Mouse (Mus musculus) activated CD4-positive, CD25-positive, alpha-beta regulatory T cell, adult 4 months (primary cell): ENCODE data around the gene Hist1h4k. TPM values are rescaled to one million over a fixed set of nuclear protein-coding genes. Genes with fewer than 3 reads are reported as not detected.

ENCODE experiments used
- ATAC-seq: one replicate; pipeline ENCODE4 v1.8.0; 2017
- polyA plus RNA-seq, 2 experiments: library from polyadenylated mRNA; unstranded; fragments of 100-300 nt; shearing (Covaris generic); gene quantifications; one replicate each; pipeline ENCODE4 v1.2.1; 2017

The Hist1h4k gene
- polyA plus RNA-seq, 2 experiments from 2014 or later: 4.8 to 6.3 TPM

DNA sequence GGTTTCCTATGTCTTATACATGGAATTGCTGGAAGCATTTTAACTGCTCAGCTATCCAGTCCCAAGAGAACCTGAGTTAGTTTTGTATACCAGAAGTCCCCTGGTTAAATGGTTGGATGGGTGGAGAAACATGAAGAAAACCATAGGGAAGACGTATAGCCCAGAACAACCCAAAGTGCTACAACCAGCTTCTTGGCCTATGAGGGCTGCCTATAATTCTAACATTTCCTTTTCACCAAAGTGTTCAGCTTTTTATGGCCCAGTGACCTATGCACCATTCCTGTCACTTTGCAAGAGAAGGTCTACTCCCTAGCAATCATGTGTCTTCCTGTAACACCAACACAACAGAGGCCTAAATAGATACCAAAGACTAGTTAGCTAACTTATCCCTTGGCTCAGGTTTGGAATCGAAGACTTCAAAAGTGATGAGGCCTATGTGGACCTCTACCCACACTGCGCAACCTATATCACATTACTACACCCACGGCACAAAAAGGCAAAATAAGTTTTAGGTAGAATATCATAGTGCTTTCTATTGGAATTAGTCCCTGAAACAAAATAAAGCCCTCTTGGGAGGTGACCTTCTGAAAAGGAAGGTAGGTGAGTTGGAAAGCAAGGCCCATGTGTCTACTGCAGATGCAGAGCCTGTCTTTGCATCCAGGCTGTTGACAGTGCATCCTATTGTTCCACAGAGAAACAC, 31.8 kb downstream of the Hist1h4k start:
- ATAC-seq: no peak

DNA sequence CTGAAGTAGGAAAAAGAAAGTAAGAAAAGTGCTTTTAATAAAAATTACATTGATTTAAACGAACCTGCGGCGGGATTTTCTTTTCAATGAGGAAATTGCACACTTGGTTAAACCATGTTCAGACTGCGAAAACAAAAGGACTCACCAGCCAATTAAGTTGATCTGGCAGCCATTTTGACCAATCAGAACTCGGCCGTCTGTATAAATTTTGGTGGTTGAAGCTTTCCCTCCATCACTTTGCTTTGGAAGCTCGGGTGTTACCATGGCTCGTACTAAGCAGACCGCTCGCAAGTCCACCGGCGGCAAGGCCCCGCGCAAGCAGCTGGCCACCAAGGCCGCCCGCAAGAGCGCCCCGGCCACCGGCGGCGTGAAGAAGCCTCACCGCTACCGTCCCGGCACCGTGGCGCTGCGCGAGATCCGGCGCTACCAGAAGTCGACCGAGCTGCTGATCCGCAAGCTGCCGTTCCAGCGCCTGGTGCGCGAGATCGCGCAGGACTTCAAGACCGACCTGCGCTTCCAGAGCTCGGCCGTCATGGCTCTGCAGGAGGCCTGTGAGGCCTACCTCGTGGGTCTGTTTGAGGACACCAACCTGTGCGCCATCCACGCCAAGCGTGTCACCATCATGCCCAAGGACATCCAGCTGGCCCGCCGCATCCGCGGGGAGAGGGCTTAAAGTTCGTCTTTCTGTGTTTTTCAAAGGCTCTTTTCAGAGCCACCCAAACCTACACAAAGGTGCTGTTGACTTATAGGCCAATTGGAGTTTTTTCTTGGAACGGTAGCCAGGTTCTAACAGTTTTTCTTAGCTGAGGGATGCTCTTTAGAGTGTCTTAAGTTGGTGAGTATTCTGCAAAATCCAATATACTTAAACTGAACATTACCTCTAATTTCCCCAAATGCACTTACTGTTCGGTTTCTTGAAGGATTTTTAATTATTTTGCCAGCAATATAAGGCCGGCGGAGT, 32.6 kb downstream of the Hist1h4k start, which contains the start of gene Hist1h3h:
Hist1h3h (plus strand) TSS at position 263 of the 961 bp plus-strand sequence.
- ATAC-seq: peak; percentile 47

DNA sequence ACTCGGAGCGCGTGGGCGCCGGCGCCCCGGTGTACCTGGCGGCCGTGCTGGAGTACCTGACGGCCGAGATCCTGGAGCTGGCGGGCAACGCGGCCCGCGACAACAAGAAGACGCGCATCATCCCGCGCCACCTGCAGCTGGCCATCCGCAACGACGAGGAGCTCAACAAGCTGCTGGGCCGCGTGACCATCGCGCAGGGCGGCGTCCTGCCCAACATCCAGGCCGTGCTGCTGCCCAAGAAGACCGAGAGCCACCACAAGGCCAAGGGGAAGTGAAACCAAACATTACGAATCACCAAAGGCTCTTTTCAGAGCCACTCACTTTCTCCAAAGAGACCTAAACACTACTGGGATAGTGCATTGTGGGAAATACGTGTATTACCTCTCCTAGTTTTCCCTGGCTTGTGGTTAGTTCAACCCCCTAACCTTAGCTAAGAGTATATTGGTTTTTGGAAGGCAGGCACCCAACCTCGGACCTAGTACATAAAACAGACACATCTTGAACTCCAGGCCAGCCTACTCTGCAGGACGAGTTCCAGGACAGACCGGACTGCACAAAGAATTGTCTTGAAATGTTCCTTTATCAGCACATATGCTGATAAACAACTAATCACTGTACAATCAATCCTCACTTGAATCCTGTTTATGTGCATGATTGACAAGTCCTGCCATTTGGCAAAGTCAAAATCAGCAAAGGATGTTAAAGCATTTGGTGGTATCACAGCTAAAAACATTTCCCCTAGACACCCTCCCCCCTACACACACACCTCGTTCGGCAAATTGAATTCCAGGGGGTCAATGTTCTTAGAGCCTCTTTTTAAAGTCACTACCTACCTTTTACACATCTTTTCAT, 33.5 kb downstream of the Hist1h4k start:
- peak; percentile 3 for ATAC-seq

DNA sequence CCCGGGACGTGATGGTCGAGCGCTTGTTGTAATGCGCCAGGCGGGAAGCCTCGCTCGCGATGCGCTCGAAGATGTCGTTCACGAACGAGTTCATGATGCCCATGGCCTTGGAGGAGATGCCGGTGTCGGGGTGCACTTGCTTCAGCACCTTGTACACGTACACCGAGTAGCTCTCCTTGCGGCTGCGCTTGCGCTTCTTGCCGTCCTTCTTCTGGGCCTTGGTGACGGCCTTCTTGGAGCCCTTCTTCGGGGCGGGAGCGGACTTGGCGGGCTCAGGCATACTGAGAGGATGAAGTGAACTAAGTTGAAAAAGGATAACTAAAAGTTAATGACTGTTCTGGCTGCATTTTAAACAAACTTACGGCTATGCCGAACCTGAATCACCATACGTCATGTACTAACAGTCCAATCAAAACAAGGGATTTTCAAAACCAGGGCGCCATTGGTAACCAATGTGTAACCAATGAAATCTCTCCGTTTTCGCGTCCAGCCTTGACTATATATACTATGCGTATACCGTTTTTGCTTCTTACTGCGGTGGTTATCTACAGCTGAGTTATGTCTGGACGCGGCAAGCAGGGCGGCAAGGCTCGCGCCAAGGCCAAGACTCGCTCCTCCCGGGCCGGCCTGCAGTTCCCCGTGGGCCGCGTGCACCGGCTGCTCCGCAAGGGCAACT, 34.3 kb downstream of the Hist1h4k start, which contains the start of the genes Hist1h2bl and Hist1h2ai:
Hist1h2bl (minus strand) TSS at position 280 of the 676 bp plus-strand sequence.
Hist1h2ai (plus strand) TSS at position 559 of the 676 bp plus-strand sequence.
- peak; percentile 90 for ATAC-seq

DNA sequence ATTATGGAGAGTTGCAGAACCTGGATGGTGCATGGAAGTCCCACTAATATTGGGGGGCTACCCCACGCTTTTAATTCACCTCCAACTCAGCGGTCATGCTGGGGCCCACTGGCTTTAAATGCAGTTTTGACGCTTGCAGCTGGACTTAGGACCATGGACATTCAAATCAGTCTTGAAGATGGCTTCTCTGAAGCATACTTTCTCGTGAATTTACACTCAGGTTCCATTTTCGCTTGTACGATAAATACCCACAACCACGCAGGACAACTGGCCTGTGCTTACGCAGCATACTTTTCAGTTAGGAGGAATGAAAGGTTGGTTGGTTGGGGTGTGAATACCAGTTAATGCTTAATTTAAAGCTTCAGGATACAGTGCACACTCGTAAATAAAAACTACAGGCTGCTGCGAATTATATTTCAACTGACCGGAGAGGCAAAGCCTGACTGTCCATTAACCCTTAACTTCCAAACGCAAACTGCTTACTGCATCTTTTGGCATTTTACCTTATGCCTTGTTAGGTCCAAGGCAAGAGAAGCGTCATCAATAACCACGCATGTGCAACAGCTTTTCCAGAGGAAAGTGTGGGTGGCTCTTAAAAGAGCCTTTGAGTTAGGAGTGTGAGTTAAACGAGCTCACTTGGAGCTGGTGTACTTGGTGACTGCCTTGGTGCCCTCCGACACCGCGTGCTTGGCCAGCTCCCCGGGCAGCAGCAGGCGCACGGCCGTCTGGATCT, 35.0 kb downstream of the Hist1h4k start:
- ATAC-seq: no peak

DNA sequence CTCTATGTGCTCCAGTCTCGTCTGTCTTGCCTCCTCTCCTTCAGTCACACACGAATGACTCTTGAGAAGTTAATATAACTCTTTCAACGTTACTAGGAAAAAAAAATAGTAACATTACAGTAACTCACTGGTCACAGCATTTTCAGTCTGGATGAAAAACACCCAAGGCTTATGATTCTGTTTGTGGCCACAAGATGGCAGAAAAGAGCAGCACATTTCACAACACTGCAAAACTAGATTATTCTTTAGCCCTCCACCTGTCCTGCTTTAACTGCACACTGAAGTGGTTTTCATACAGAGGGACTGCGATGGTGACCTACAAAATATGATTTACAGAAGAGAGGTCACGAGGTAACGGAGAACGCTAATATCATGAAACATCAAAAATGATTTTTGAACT, 35.6 kb downstream of the Hist1h4k start:
- ATAC-seq: no peak

DNA sequence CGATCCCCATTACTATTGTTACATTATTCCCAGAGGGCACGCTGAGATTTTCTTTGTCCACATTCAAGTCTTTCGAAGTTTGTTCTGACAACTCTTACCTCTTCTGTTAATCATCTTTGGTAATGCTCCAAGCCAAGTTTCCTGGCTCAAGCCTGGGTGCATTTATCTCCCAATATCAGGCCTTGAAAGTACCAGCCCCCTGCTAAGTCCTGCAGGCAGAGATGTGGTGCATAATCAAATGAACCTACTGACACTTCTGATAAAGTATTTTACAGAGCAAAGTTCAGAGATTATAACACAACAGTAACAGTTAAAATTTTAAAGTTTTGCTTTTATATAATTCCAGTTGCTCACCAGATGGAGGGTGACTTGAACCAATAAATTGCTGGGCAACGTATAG, 38.6 kb downstream of the Hist1h4k start:
- ATAC-seq: no peak

DNA sequence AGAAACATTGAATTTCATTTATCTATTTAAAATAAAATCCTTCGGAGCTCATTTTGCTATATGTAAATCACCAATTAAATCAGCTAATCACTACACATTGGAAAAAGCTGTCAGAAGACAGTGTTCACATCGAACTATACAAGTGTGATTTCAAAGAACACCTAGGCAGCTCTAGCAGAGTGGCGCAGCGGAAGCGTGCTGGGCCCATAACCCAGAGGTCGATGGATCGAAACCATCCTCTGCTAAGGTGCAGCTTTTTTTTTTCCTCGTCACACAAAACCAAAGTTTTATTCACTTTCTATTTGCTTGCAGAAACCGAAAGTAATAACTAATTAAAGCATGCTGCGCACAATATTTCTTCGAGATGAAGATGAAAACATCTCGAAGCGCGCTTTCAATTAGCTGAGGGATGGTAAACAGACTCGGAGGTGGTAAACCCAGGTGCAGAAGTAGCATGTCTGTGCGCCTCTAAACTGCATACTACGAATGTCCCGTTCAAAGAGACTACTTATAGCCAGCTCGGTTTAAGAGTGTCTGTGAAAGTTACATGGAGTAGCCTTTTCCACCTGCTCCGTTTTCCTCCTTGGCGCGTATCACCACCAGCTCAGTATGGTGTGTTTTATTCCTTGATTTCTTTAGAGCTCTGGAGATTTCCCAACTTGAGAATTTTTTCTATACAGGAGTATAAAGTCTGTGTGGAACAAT, 39.3 kb downstream of the Hist1h4k start:
- ATAC-seq: peak; percentile 62

DNA sequence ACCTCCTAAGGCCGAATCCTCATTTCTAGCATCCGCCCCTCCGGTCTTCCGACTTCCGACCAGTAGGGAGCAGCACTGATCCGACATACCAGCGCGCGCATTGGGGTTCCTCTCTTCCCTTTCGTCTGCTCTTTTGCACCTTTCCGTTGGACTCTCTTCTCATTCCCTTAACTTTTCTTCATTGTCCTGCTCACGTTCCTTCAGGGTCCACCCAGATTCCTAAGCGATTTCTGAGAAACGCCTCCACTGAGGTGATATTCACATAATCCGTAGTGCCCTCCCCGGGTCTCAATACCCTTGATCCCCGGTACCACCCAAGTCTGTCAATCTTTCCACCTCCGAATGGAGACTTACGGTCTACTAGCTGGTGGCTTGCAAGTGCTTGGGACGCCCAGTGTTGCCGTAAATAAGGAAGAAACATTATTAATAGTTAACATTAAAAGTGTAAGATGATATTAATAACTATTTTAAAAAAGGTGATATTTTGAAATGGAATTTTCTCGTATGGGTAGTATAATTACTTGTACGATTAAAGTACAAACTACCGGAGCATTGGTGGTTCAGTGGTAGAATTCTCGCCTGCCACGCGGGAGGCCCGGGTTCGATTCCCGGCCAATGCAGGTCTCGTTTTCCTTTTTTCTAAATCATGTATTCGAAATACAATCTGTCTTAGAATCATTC, 40.1 kb downstream of the Hist1h4k start:
- ATAC-seq: peak; percentile 71

DNA sequence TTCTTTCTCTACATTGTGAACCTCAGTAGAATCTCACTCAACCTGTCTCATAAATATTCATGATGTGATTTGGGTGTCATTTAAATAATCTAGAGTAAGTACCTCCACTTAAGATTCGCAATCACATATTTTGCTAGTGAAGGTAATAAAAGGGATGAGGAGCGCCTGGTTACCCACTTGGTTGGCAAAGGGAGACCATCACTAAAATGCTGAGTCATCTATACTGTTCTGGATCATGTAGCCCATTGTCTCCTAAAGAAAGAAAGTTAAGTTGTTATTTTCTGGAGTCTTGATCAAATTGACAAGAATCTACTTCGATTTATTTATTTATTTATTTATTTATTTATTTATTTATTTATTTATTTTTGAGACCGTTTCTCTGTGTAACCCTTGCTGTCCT, 43.6 kb downstream of the Hist1h4k start:
- no peak for ATAC-seq

Other genes starting within 250 kb of the Hist1h4k start
- 10 to 100 TPM in 1 of 2 experiments, 1 to 10 TPM in 1; 2.5 to 45.3 TPM for gene Gm11273, start 249.1 kb downstream of the Hist1h4k start, polyA plus RNA-seq
- gene Zkscan8, start 219.4 kb downstream of the Hist1h4k start, polyA plus RNA-seq: 10 to 100 TPM in 1 of 2 experiments, 1 to 10 TPM in 1; 5.0 to 10.1 TPM
- not detected for gene Olfr1366, start 207.7 kb downstream of the Hist1h4k start, polyA plus RNA-seq
- under 1 TPM in 1 of 2 experiments, not detected in 1; 0.40 TPM for gene Olfr1535, start 190.6 kb downstream of the Hist1h4k start, polyA plus RNA-seq
- gene Olfr1364, start 168.7 kb downstream of the Hist1h4k start, polyA plus RNA-seq: not detected
- not detected for gene Olfr1362, start 136.5 kb downstream of the Hist1h4k start, polyA plus RNA-seq
- gene Olfr11, start 108.0 kb downstream of the Hist1h4k start, polyA plus RNA-seq: not detected
- gene Olfr1361, start 87.1 kb downstream of the Hist1h4k start, polyA plus RNA-seq: not detected
- not detected for gene Olfr1360, start 73.1 kb downstream of the Hist1h4k start, polyA plus RNA-seq
- not detected for gene Olfr1359, start 52.4 kb downstream of the Hist1h4k start, polyA plus RNA-seq
- 1 to 10 TPM in 1 of 2 experiments, not detected in 1; 1.2 TPM for gene Hist1h2bl, start 34.4 kb downstream of the Hist1h4k start, polyA plus RNA-seq
- 1 to 10 TPM in 1 of 2 experiments, not detected in 1; 5.1 TPM for gene Hist1h2ai, start 34.1 kb downstream of the Hist1h4k start, polyA plus RNA-seq
- 1 to 10 TPM in 1 of 2 experiments, not detected in 1; 6.0 TPM for gene Hist1h3h, start 32.8 kb downstream of the Hist1h4k start, polyA plus RNA-seq
- gene Hist1h2bm, start 28.5 kb downstream of the Hist1h4k start, polyA plus RNA-seq: 1 to 10 TPM; 2.4 to 2.8 TPM
- gene Hist1h4j, start 15.4 kb downstream of the Hist1h4k start, polyA plus RNA-seq: under 1 TPM in 1 of 2 experiments, not detected in 1; 0.61 TPM
- gene Hist1h2ak, start 3.3 kb upstream of the Hist1h4k start, polyA plus RNA-seq: 1 to 10 TPM; 2.5 to 3.5 TPM
- 1 to 10 TPM; 3.3 to 5.0 TPM for gene Hist1h2bn, start 3.6 kb upstream of the Hist1h4k start, polyA plus RNA-seq
- 10 to 100 TPM; 28.3 to 35.3 TPM for gene Hist1h1b, start 30.1 kb upstream of the Hist1h4k start, polyA plus RNA-seq
- gene Hist1h3i, start 32.9 kb upstream of the Hist1h4k start, polyA plus RNA-seq: 1 to 10 TPM in 1 of 2 experiments, not detected in 1; 3.8 TPM
- 10 to 100 TPM in 1 of 2 experiments, 1 to 10 TPM in 1; 2.0 to 11.5 TPM for gene Hist1h2an, start 36.7 kb upstream of the Hist1h4k start, polyA plus RNA-seq
- not detected for gene Hist1h2bp, start 37.0 kb upstream of the Hist1h4k start, polyA plus RNA-seq
- 1 to 10 TPM; 4.2 to 9.2 TPM for gene Hist1h2bq, start 59.7 kb upstream of the Hist1h4k start, polyA plus RNA-seq
- 1 to 10 TPM in 1 of 2 experiments, not detected in 1; 2.4 TPM for gene Hist1h2ao, start 60.0 kb upstream of the Hist1h4k start, polyA plus RNA-seq
- 1 to 10 TPM in 1 of 2 experiments, not detected in 1; 6.5 TPM for gene Hist1h4m, start 61.2 kb upstream of the Hist1h4k start, polyA plus RNA-seq
- gene Hist1h4n, start 81.7 kb upstream of the Hist1h4k start, polyA plus RNA-seq: 10 to 100 TPM in 1 of 2 experiments, not detected in 1; 15.9 TPM
- 100 to 1,000 TPM; 214 to 439 TPM for gene Hist1h2ap, start 83.0 kb upstream of the Hist1h4k start, polyA plus RNA-seq
- gene Hist1h2br, start 83.2 kb upstream of the Hist1h4k start, polyA plus RNA-seq: 1 to 10 TPM; 4.0 to 9.2 TPM
- not detected for gene Zfp184, start 194.6 kb upstream of the Hist1h4k start, polyA plus RNA-seq
- not detected for gene Pom121l2, start 230.7 kb upstream of the Hist1h4k start, polyA plus RNA-seq